Mouse (Mus musculus): Measurements from ENCODE around the gene Ogg1. TPM values are rescaled to one million over a fixed set of nuclear protein-coding genes. Genes with fewer than 3 reads are reported as not detected.

Gene Ogg1
- total RNA-seq (2021) = 10 to 100 TPM in 1 of 2 experiments, 1 to 10 TPM in 1; 9.1 to 10.6 TPM
- long read RNA-seq, experiment 1, partial matches to known transcripts = 1 of 3 reads
- long read RNA-seq, experiment 1, other reads (novel, unspliced or antisense) = 1 of 3 reads
- long read RNA-seq, experiment 2, partial matches to known transcripts = 0 of 6 reads
- long read RNA-seq, experiment 2, other reads (novel, unspliced or antisense) = 3 of 6 reads

GRCm38 (mm10) chr6:113326533-113327315 is at the start of gene Ogg1:
Gene Ogg1 (plus strand): TSS chr6:113326972.
- TF ChIP-seq CTCF (conservative IDR thresholded peaks at IDR 0.05) = no peak
- H3K27ac ChIP-seq = peak within 1 kb of the TSS; percentile 95
- peak; percentile 96 to 100 for DNase-seq (ENCODE audit: low spot score in 2 of 2)
- peak within 1 kb of the TSS; percentile 71 for H3K4me3 ChIP-seq

DNA sequence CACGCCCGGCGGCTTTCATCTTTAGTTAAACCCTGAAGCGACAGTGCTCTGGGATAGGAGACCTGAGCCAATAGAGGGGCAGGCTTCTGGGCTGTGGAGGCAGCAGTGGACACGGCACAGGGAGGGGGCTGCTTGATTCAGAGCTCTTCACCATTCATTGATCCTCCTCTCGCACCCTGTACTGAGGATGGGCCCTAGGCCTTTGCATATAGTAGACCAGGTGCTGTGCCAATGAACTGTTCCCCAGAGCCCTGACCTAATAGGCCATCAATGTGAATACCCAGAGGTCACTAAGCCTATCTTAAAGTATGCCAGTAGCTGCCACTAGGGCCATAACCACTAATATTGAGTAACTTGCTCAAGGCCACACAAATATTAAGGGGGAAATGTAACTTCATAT is 45.1 kb upstream of the Ogg1 start:
- DNase-seq (ENCODE audit: low spot score in 2 of 2) = no peak
- no peak overlapping the region for H3K27ac ChIP-seq
- TF ChIP-seq CTCF (conservative IDR thresholded peaks at IDR 0.05) = no peak; the same call in 1 of the 2 replicates
- H3K4me3 ChIP-seq = no peak overlapping the region

DNA sequence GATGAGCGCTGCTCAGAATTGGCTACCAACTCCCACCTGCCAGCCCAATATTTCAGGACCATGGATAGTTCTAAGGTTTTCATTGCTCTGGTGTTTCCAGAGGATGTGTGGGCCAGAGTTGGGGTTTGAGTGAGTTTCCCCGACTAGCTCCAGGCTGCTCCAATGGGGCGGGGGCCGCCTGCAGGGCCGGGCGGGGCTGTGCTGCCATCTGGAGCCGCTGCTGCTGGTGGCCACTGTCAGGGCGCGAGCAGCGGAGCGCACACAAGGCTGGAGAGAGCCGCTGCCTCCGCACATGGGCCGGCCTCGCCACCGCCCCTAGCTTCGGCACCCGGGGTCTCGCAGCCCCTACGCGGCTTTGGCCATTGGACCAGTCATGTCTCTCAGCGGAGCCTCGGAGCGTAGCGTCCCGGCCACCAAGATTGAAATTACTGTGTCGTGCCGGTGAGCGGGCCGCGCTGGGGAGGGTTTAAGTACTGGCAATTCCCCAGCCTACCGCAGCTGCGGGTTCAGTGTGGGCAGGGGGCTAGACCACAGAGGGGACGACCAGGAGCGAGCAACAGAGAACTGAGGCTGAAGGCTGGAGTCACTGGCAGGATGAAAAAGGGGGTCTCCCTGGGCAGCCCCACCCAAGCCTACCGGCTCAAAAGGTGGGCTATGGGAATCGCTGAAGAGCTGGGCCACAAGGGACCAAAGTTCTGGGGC is 44.5 kb upstream of the Ogg1 start, which contains the start of gene Cpne9:
Gene Cpne9, plus strand, starts transcription at position 207 of the 702 bp plus-strand sequence.
- no peak for DNase-seq (ENCODE audit: low spot score in 2 of 2)
- TF ChIP-seq CTCF (conservative IDR thresholded peaks at IDR 0.05) = peak; percentile 23
- Histone ChIP-seq H3K27ac (no peak within 1 kb of the TSS), H3K4me3 (peak within 1 kb of the TSS; percentile 46)

- H3K27ac ChIP-seq = no peak overlapping the region
- DNase-seq (ENCODE audit: low spot score in 2 of 2) = no peak
- TF ChIP-seq CTCF (conservative IDR thresholded peaks at IDR 0.05) = no peak
- peak overlapping the region; percentile 46 for H3K4me3 ChIP-seq
Measured at GRCm38 (mm10) chr6:113282969-113283368, 43.8 kb upstream of the Ogg1 start.

- Histone ChIP-seq H3K4me3 (no peak overlapping the region), H3K27ac (no peak overlapping the region)
- DNase-seq (ENCODE audit: low spot score in 2 of 2) = no peak
- no peak for TF ChIP-seq CTCF (conservative IDR thresholded peaks at IDR 0.05)
Measured at GRCm38 (mm10) chr6:113283500-113283899, 43.3 kb upstream of the Ogg1 start.

GRCm38 (mm10) chr6:113284931-113285330 is 41.8 kb upstream of the Ogg1 start:
- TF ChIP-seq CTCF (conservative IDR thresholded peaks at IDR 0.05) = no peak

DNA sequence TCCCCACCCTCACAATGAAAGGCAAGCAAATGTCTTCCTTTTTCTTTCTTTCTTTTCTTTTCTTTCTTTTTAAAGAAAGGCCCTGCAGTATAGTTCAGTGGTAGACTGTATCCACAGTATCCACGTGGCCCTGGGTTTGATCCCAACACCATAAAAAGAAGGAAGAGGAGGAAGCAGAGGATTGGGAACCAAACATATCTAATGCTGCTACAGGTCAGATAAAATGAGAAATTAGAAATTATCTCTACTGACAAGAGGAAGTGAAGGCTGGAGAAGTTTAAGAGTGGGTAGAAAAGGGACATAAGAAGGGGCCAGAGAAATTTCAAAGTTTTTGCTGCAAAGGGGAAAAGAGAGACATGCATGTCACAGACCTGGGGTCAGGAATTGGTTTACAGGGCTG is 40.5 kb upstream of the Ogg1 start:
- no peak for TF ChIP-seq CTCF (conservative IDR thresholded peaks at IDR 0.05)
- Histone ChIP-seq H3K4me3 (no peak overlapping the region), H3K27ac (no peak overlapping the region)
- no peak for DNase-seq (ENCODE audit: low spot score in 2 of 2)

More at GRCm38 (mm10) chr6:113284931-113285330, 41.8 kb upstream of the Ogg1 start:
- H3K27ac ChIP-seq = no peak overlapping the region
- no peak overlapping the region for H3K4me3 ChIP-seq
- no peak for DNase-seq (ENCODE audit: low spot score in 2 of 2)

DNA sequence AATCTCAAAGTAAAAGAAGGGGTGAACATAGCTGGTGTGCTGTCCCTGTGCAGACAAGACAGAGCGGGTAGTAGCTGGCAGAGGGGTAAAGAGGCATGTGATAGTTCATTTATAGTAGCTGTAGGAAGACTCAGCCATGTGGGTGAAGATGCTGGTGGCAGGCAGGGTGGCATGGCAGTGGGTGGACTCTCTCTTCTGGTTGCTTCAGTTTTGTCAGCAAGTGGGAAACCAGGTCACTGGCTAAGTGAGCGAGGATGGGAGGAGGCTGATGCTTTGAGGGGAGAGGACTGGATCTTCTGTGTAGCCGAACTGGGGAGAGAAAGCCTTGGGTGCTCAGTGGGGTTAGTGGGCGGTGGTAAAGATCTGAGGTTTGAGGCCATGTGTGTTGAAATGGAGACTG is 39.5 kb upstream of the Ogg1 start:
- Histone ChIP-seq H3K27ac (no peak overlapping the region), H3K4me3 (no peak overlapping the region)
- TF ChIP-seq CTCF (conservative IDR thresholded peaks at IDR 0.05) = no peak
- DNase-seq (ENCODE audit: low spot score in 2 of 2) = no peak

DNA sequence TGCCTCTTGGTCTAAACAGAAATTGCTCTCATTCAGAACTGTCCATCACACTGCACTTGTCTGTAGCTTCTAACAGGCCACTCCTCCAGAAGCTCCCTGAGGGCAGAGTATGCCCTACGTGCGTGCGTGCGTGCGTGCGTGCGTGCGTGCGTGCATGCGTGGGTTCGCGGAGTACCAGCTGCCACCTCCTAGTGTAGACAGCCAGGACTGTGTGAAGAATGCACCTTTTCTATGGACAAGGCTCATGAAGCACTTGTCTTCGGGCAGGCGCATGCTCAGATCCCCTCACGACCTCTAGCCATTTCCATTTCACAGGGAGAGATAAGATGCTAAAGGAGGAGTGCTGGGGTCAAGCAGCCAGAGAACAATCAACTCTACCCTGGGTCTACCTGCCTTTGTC is 37.4 kb upstream of the Ogg1 start:
- no peak for DNase-seq (ENCODE audit: low spot score in 2 of 2)
- H3K4me3 ChIP-seq = no peak overlapping the region
- no peak for TF ChIP-seq CTCF (conservative IDR thresholded peaks at IDR 0.05)
- H3K27ac ChIP-seq = no peak overlapping the region

DNA sequence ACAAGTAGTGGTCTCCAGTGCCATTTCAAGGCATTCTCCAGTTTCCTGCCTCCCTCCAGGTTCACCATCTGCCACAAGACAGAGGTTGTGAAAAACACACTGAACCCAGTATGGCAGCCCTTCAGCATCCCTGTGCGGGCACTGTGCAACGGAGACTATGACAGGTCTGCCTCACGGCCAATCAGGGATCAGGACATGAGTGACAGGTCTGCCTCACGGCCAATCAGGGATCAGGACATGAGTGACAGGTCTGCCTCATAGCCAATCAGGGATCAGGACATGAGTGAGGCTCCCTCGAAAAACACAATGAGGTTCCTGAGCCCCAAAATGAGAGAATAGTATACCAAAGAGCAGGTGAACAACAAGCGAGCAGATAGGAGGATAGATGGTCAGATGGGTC is 36.4 kb upstream of the Ogg1 start:
- DNase-seq (ENCODE audit: low spot score in 2 of 2) = no peak
- TF ChIP-seq CTCF (conservative IDR thresholded peaks at IDR 0.05) = no peak
- Histone ChIP-seq H3K4me3 (no peak overlapping the region), H3K27ac (no peak overlapping the region)

GRCm38 (mm10) chr6:113292938-113293337 is 33.8 kb upstream of the Ogg1 start:
- DNase-seq (ENCODE audit: low spot score in 2 of 2) = no peak
- H3K27ac ChIP-seq = no peak overlapping the region
- no peak overlapping the region for H3K4me3 ChIP-seq
- TF ChIP-seq CTCF (conservative IDR thresholded peaks at IDR 0.05) = no peak

DNA sequence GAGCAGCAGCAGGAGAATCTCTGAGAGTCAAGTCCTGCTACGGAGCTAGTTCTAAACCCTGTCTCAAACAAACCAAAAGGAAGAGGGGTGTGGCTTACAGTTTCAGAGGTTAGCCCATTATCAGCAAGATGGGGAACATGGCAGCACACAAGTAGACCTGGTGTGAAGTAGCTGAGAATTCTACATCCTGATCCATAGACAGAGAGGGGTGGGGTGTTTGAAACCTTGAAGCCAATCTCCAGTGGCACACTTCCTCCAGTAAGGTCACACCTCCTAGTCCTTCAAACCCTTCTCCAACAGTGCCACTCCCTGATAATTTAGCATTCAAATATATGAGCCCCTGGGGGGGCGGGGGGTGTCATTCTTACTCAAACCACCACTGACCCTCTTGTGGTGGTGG is 30.7 kb upstream of the Ogg1 start:
- Histone ChIP-seq H3K4me3 (no peak overlapping the region), H3K27ac (no peak overlapping the region)
- no peak for TF ChIP-seq CTCF (conservative IDR thresholded peaks at IDR 0.05)
- no peak for DNase-seq (ENCODE audit: low spot score in 2 of 2)

DNA sequence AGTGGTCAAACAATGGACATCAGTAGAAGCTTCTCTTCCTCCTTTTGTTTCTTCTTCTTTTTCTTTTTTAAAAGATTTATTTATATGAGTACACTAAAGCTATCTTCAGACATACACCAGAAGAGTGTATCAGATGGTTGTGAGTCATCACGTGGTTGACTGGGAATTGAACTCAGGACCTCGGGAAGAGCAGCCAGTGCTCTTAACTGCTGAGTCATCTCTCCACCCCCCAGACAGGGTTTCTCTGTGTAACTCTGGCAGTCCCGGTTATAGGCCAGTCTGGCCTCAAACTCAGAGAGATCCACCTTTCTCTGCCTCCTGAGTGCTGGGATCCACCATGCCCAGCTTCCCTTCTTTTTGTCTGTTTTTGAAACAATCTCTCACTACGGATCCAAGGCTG is 30.1 kb upstream of the Ogg1 start:
- no peak overlapping the region for H3K4me3 ChIP-seq
- TF ChIP-seq CTCF (conservative IDR thresholded peaks at IDR 0.05) = no peak
- no peak for DNase-seq (ENCODE audit: low spot score in 2 of 2)
- no peak overlapping the region for H3K27ac ChIP-seq
